Mouse (Mus musculus): Measurements from ENCODE around the gene Bag3.

DNA sequence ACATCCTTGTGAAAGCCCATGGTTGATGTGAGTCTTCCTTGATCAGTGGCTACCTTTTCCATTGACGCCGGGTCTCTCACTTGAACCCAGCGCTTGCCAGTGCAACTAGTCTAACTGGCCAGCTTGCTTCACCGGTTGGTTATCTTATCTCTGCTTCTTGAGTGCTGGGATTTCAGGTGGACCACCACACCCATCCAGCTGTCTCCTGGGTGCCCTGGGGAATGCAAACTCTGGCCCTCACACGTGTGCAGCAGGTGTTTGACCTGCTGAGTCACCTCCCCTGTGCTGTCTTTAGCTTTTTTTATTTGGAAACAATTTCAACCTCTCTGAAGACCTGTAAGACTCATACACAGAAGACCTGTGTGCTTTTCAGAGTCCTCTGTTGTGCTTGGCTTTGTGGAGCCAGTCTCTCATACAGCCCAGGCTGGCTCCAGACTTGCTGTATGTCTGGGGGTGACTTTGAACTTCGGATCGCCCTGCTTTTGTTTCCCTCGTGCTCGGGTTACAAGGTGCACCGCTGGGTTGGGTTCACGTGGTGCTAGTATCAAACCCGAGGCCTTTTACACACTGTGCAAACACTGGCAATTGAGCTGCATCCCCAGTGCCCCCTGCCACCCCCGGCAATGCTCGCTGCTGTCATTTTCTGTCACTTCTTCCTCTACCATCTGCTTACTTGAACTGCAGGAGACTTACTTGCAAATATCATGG, 19.9 kb downstream of the Bag3 start:
- TF ChIP-seq CTCF (conservative IDR thresholded peaks at IDR 0.05; ENCODE audit: insufficient read depth, insufficient read length, low read depth, low read length) (no peak), POLR2A (IDR thresholded peaks at IDR 0.05; ENCODE audit: low read depth, low read length) (no peak)
